Mouse (Mus musculus) stomach, postnatal 0 days (tissue): ENCODE results near the gene Zfp553. TPM values are rescaled to one million over a fixed set of nuclear protein-coding genes. Genes with fewer than 3 reads are reported as not detected.

Source experiments
- ATAC-seq: fragments of 200-750 bp; cut with Nextera tagmentation; 2 replicates; pipeline ENCODE4 v1.8.0; 2017; ENCODE audit not compliant: low FRiP score, low TSS enrichment
- DNase-seq: peaks from one replicate; pipeline ENCODE4 v3.0.0-alpha.2; 2016; ENCODE audit warnings: low spot score
- H3K27ac ChIP-seq: fragments of 300-500 bp; sonication (generic); replicated peaks from 2 replicates; pipeline ENCODE4 v1.5.1; 2014; ENCODE audit warnings: mild to moderate bottlenecking, control low read depth
- H3K27me3 ChIP-seq: fragments of 300-500 bp; sonication (generic); 2 replicates; pipeline ENCODE4 v1.6.1; 2014; ENCODE audit warnings: low read length; ENCODE audit not compliant: control insufficient read depth, insufficient read depth
- H3K36me3 ChIP-seq: fragments of 300-500 bp; sonication (generic); 2 replicates; pipeline ENCODE4 v1.6.1; 2014; ENCODE audit warnings: low read length, mixed read lengths; ENCODE audit not compliant: control insufficient read depth, insufficient read depth
- H3K4me1 ChIP-seq: fragments of 300-500 bp; sonication (generic); replicated peaks from 2 replicates; pipeline ENCODE4 v1.6.1; 2014; ENCODE audit warnings: antibody characterized with exemption; ENCODE audit not compliant: control insufficient read depth, insufficient read depth
- H3K4me2 ChIP-seq: fragments of 300-500 bp; sonication (generic); replicated peaks from 2 replicates; pipeline ENCODE4 v1.6.1; 2014; ENCODE audit warnings: low read depth, mild to moderate bottlenecking, control low read depth, moderate library complexity
- H3K4me3 ChIP-seq: fragments of 300-500 bp; sonication (generic); 2 replicates; pipeline ENCODE4 v1.5.1; 2014; ENCODE audit warnings: low read depth, low read length, control low read depth
- H3K9ac ChIP-seq: fragments of 300-500 bp; sonication (generic); 2 replicates; pipeline ENCODE4 v1.6.1; 2014; ENCODE audit warnings: mild to moderate bottlenecking, low read length, control low read depth, mixed read lengths
- H3K9me3 ChIP-seq: fragments of 300-500 bp; sonication (generic); 2 replicates; pipeline ENCODE4 v1.6.1; 2016; ENCODE audit warnings: low read length; ENCODE audit not compliant: control insufficient read depth
- CTCF ChIP-seq: IDR thresholded peaks from 2 replicates; pipeline ENCODE4 v1.5.1; 2016; ENCODE audit warnings: antibody characterized with exemption, low read depth, mild to moderate bottlenecking, moderate library complexity
- EP300 ChIP-seq: optimal IDR thresholded peaks from 2 replicates; pipeline ENCODE3; 2016; ENCODE audit warnings: antibody characterized with exemption
- WGBS: fragments of 180-500 bp; shearing (Covaris S2); extraction: QIAGEN DNeasy Blood & Tissue Kit; methylation state at CpG from one replicate; pipeline ENCODE4 v1.1.7; 2014; 5-methylcytosine and 5-hydroxymethylcytosine counted together
- polyA plus RNA-seq: library from polyadenylated mRNA; unstranded; fragments of >200 nt; fragmentation: Nextera tagmentation; extraction: Ambion mirVana; gene quantifications from 2 replicates; pipeline ENCODE4 v1.2.1, GENCODE M21; 2015

Gene Zfp553
- polyA plus RNA-seq, 1 experiment from 2014 or later = 12.2 TPM

DNA sequence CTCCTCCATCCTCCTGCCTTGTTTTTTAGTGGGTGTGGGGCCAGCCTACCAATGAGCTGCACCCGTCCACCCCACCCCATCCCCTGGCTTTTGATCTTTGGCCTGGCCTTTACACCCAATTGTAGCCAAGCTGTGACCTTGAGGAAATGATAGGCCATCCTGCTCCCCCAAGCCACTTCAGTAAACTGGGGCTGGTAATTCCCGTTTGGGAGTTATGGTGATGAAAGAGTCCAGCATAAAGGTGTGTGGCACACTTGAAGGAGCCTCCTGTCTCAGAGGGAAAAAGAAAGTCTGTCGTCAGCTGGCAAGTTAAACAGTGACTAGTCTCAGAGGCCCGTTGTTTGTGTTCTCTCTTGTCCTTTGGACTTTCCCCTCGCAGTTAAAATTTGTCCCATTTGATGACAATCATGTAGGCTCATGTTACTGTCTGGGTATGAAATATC lies 43.7 kb downstream of the Zfp553 start:
- ATAC-seq (peak; percentile 40), DNase-seq (peak; percentile 49)
- Histone ChIP-seq H3K4me3 (no peak overlapping the region), H3K9ac (no peak overlapping the region), H3K27me3 (no peaks in the 10 kb centered on the region), H3K9me3 (no peaks in the 10 kb centered on the region), H3K27ac (peak overlapping the region; percentile 53; the same call in 1 of the 2 replicates), H3K4me2 (no peak overlapping the region), H3K4me1 (no peaks in the 10 kb centered on the region), H3K36me3 (0 out of 2 replicates have a peak, but pooled peaks cover under 1% of the 10 kb centered on the region)
- TF ChIP-seq CTCF = no peak
- TF ChIP-seq EP300 = no peak
- 44% methylated on average over 5 of the region's 5 CpGs for WGBS

- 21% methylated on average over 8 of the region's 8 CpGs for WGBS
- H3K4me3 ChIP-seq = no peak overlapping the region
- H3K4me1 ChIP-seq = no peaks in the 10 kb centered on the region
- H3K36me3 ChIP-seq = no peaks in the 10 kb centered on the region
- TF ChIP-seq EP300 (no peak), CTCF (peak; percentile 79)
- DNase-seq = peak; percentile 70
- H3K27me3 ChIP-seq = no peaks in the 10 kb centered on the region
- no peaks in the 10 kb centered on the region for H3K9me3 ChIP-seq
- H3K27ac ChIP-seq = no peak overlapping the region
- peak; percentile 55; the same call in 1 of the 2 replicates for ATAC-seq
- no peak overlapping the region; the same call in 1 of the 2 replicates for H3K9ac ChIP-seq
- H3K4me2 ChIP-seq = no peak overlapping the region
Observed at GRCm38 (mm10) chr7:127278311-127278710, 45.5 kb downstream of the Zfp553 start.

GRCm38 (mm10) chr7:127280092-127280491 lies 47.2 kb downstream of the Zfp553 start:
- no peak for DNase-seq
- Histone ChIP-seq H3K4me1 (no peaks in the 10 kb centered on the region), H3K27me3 (no peaks in the 10 kb centered on the region), H3K9ac (no peak overlapping the region), H3K36me3 (no peaks in the 10 kb centered on the region), H3K9me3 (no peaks in the 10 kb centered on the region), H3K27ac (no peak overlapping the region), H3K4me2 (no peak overlapping the region), H3K4me3 (no peak overlapping the region)
- ATAC-seq = no peak
- TF ChIP-seq CTCF (no peak), EP300 (no peak)
- 60% methylated on average over 3 of the region's 3 CpGs for WGBS

GRCm38 (mm10) chr7:127281114-127281513 lies 48.3 kb downstream of the Zfp553 start:
- H3K9me3 ChIP-seq = no peaks in the 10 kb centered on the region
- no peak overlapping the region for H3K9ac ChIP-seq
- H3K4me3 ChIP-seq = no peak overlapping the region
- no peaks in the 10 kb centered on the region for H3K4me1 ChIP-seq
- 30% methylated on average over 4 of the region's 4 CpGs for WGBS
- no peak for TF ChIP-seq CTCF
- TF ChIP-seq EP300 = no peak
- H3K4me2 ChIP-seq = no peak overlapping the region
- no peak for DNase-seq
- H3K27me3 ChIP-seq = no peaks in the 10 kb centered on the region
- H3K27ac ChIP-seq = no peak overlapping the region
- no peak for ATAC-seq
- H3K36me3 ChIP-seq = no peaks in the 10 kb centered on the region

- H3K4me2 ChIP-seq = no peak overlapping the region
- ATAC-seq (no peak), DNase-seq (no peak)
- no peaks in the 10 kb centered on the region for H3K36me3 ChIP-seq
- no peak overlapping the region for H3K4me3 ChIP-seq
- WGBS = 73% methylated on average over 2 of the region's 2 CpGs
- H3K9ac ChIP-seq = no peak overlapping the region
- H3K27ac ChIP-seq = no peak overlapping the region
- H3K4me1 ChIP-seq = no peaks in the 10 kb centered on the region
- TF ChIP-seq CTCF = no peak
- TF ChIP-seq EP300 = no peak
- H3K27me3 ChIP-seq = no peaks in the 10 kb centered on the region
- H3K9me3 ChIP-seq = no peaks in the 10 kb centered on the region
Observed at GRCm38 (mm10) chr7:127282190-127282589, 49.3 kb downstream of the Zfp553 start.

GRCm38 (mm10) chr7:127285154-127285553 lies 52.3 kb downstream of the Zfp553 start:
- H3K4me1 ChIP-seq = no peaks in the 10 kb centered on the region
- H3K4me3 ChIP-seq = no peak overlapping the region
- H3K4me2 ChIP-seq = no peak overlapping the region
- DNase-seq = no peak
- TF ChIP-seq CTCF (no peak), EP300 (no peak)
- WGBS = 79% methylated on average over 8 of the region's 10 CpGs
- no peaks in the 10 kb centered on the region for H3K27me3 ChIP-seq
- H3K27ac ChIP-seq = no peak overlapping the region
- no peak overlapping the region for H3K9ac ChIP-seq
- no peaks in the 10 kb centered on the region for H3K9me3 ChIP-seq
- H3K36me3 ChIP-seq = no peaks in the 10 kb centered on the region
- ATAC-seq = no peak

Other genes starting within 250 kb of the Zfp553 start
- 49.5 and 50.0 TPM in 2 replicates for gene Mvp, start 218.4 kb upstream of the Zfp553 start, polyA plus RNA-seq
- 0.42 TPM in 1 of 2 replicates, not detected in the other for gene Pagr1b, start 216.6 kb upstream of the Zfp553 start, polyA plus RNA-seq
- 8.7 and 25.1 TPM in 2 replicates for gene Pagr1a, start 215.7 kb upstream of the Zfp553 start, polyA plus RNA-seq
- gene Gm42742, start 212.0 kb upstream of the Zfp553 start, polyA plus RNA-seq = 12.0 and 27.5 TPM in 2 replicates
- gene Prrt2, start 211.8 kb upstream of the Zfp553 start, polyA plus RNA-seq = 1.7 and 2.9 TPM in 2 replicates
- gene Maz, start 206.0 kb upstream of the Zfp553 start, polyA plus RNA-seq = 21.3 and 25.5 TPM in 2 replicates
- gene Kif22, start 190.6 kb upstream of the Zfp553 start, polyA plus RNA-seq = 20.8 and 24.4 TPM in 2 replicates
- 1.8 and 2.0 TPM in 2 replicates for gene Zg16, start 145.7 kb upstream of the Zfp553 start, polyA plus RNA-seq
- 4.0 and 4.1 TPM in 2 replicates for gene AI467606, start 141.7 kb upstream of the Zfp553 start, polyA plus RNA-seq
- 0.89 and 1.4 TPM in 2 replicates for gene Qprt, start 110.8 kb upstream of the Zfp553 start, polyA plus RNA-seq
- 0.21 and 0.22 TPM in 2 replicates for gene Spn, start 95.2 kb upstream of the Zfp553 start, polyA plus RNA-seq
- 22.8 and 25.2 TPM in 2 replicates for gene Cd2bp2, start 37.0 kb upstream of the Zfp553 start, polyA plus RNA-seq
- 11.7 and 12.1 TPM in 2 replicates for gene Tbc1d10b, start 24.6 kb upstream of the Zfp553 start, polyA plus RNA-seq
- 11.7 and 15.9 TPM in 2 replicates for gene Mylpf, start 24.2 kb upstream of the Zfp553 start, polyA plus RNA-seq
- gene Sept1, start 69 bp downstream of the Zfp553 start, polyA plus RNA-seq = 7.0 and 7.9 TPM in 2 replicates
- gene Zfp771, start 11.2 kb downstream of the Zfp553 start, polyA plus RNA-seq = 27.3 and 29.6 TPM in 2 replicates
- 79.8 and 84.5 TPM in 2 replicates for gene Dctpp1, start 27.6 kb downstream of the Zfp553 start, polyA plus RNA-seq
- gene Sephs2, start 41.0 kb downstream of the Zfp553 start, polyA plus RNA-seq = 113 and 115 TPM in 2 replicates
- gene Itgal, start 63.2 kb downstream of the Zfp553 start, polyA plus RNA-seq = 0.80 and 1.1 TPM in 2 replicates
- 9.0 and 11.0 TPM in 2 replicates for gene Zfp768, start 112.5 kb downstream of the Zfp553 start, polyA plus RNA-seq
- 4.9 and 5.4 TPM in 2 replicates for gene Zfp747, start 143.0 kb downstream of the Zfp553 start, polyA plus RNA-seq
- gene 9130019O22Rik, start 154.1 kb downstream of the Zfp553 start, polyA plus RNA-seq = 3.0 and 3.1 TPM in 2 replicates
- gene E430018J23Rik, start 160.6 kb downstream of the Zfp553 start, polyA plus RNA-seq = 3.3 and 3.9 TPM in 2 replicates
- gene Zfp764, start 173.8 kb downstream of the Zfp553 start, polyA plus RNA-seq = 4.0 and 4.3 TPM in 2 replicates
- gene Zfp688, start 189.0 kb downstream of the Zfp553 start, polyA plus RNA-seq = 15.6 and 17.8 TPM in 2 replicates
- gene Zfp689, start 216.1 kb downstream of the Zfp553 start, polyA plus RNA-seq = 2.1 and 2.9 TPM in 2 replicates
- 30.4 and 36.5 TPM in 2 replicates for gene Prr14, start 226.6 kb downstream of the Zfp553 start, polyA plus RNA-seq
- gene Fbrs, start 246.1 kb downstream of the Zfp553 start, polyA plus RNA-seq = 8.7 and 9.3 TPM in 2 replicates